Mouse (Mus musculus): ENCODE measurements around the gene Trappc6b. TPM values are rescaled to one million over a fixed set of nuclear protein-coding genes. Genes with fewer than 3 reads are reported as not detected.
"Not testable (repeated sequence)": the region's sequence is repeated elsewhere in the genome, so short reads cannot be mapped to it uniquely, and the experiment has no call there.

Trappc6b gene
- 10 to 100 TPM; 83.5 to 90.5 TPM for total RNA-seq (2021)
- polyA plus RNA-seq (2012; rRNA removed): 86.1 and 101 TPM in 2 replicates
- long read RNA-seq, transcript Trappc6b-201 (6 exons, 1,255 nt): major isoform, 44 of 51 reads
- long read RNA-seq, partial matches to known transcripts: 2 of 51 reads
- long read RNA-seq, other reads (novel, unspliced or antisense): 3 of 51 reads

GRCm38 (mm10) chr12:59060993-59061595 lies at the start of gene Trappc6b:
Gene Trappc6b (minus strand): TSS chr12:59061472.
- peak; percentile 86 for DNase-seq

GRCm38 (mm10) chr12:59107926-59108325 lies 46.7 kb upstream of the Trappc6b start:
- DNase-seq: no peak

- DNase-seq: no peak
These were observed 45.2 kb upstream of the Trappc6b start for GRCm38 (mm10) chr12:59106491-59106890.

- DNase-seq: no peak
These were observed 44.6 kb upstream of the Trappc6b start for GRCm38 (mm10) chr12:59105914-59106313.

GRCm38 (mm10) chr12:59104771-59105170 lies 43.5 kb upstream of the Trappc6b start:
- no peak for DNase-seq

- peak; percentile 9 for DNase-seq
These were observed 34.1 kb upstream of the Trappc6b start, which contains the start of gene Mia2 for GRCm38 (mm10) chr12:59095104-59096025. Gene Mia2 (plus strand): TSS chr12:59095799.

GRCm38 (mm10) chr12:59093543-59093942 lies 32.3 kb upstream of the Trappc6b start:
- no peak for DNase-seq

- DNase-seq: peak; percentile 11
These were observed 24.9 kb upstream of the Trappc6b start for GRCm38 (mm10) chr12:59086171-59086570.

GRCm38 (mm10) chr12:59084446-59084845 lies 23.2 kb upstream of the Trappc6b start:
- DNase-seq: no peak

- no peak for DNase-seq
These were observed 19.2 kb upstream of the Trappc6b start for GRCm38 (mm10) chr12:59080461-59080860.

GRCm38 (mm10) chr12:59077883-59078282 lies 16.6 kb upstream of the Trappc6b start:
- no peak for DNase-seq

GRCm38 (mm10) chr12:59076996-59077395 lies 15.7 kb upstream of the Trappc6b start:
- peak; percentile 20 for DNase-seq

GRCm38 (mm10) chr12:59074052-59074451 lies 12.8 kb upstream of the Trappc6b start:
- DNase-seq: no peak

- no peak for DNase-seq
These were observed 11.0 kb upstream of the Trappc6b start for GRCm38 (mm10) chr12:59072286-59072685.

GRCm38 (mm10) chr12:59068791-59069190 lies 7.5 kb upstream of the Trappc6b start:
- no peak for DNase-seq

GRCm38 (mm10) chr12:59067095-59067494 lies 5.8 kb upstream of the Trappc6b start:
- DNase-seq: no peak

GRCm38 (mm10) chr12:59066448-59067077 lies 5.3 kb upstream of the Trappc6b start, which contains the start of gene Pnn:
Gene Pnn (plus strand): TSS chr12:59066884.
- DNase-seq: peak; percentile 99

- DNase-seq: no peak
These were observed 4.5 kb upstream of the Trappc6b start for GRCm38 (mm10) chr12:59065776-59066175.

GRCm38 (mm10) chr12:59064837-59065236 lies 3.6 kb upstream of the Trappc6b start:
- DNase-seq: no peak

- no peak for DNase-seq
These were observed 950 bp downstream of the Trappc6b start for GRCm38 (mm10) chr12:59060322-59060721.

GRCm38 (mm10) chr12:59058242-59058641 lies 3.0 kb downstream of the Trappc6b start:
- DNase-seq: not testable (repeated sequence)

GRCm38 (mm10) chr12:59056222-59056621 lies 5.0 kb downstream of the Trappc6b start:
- no peak for DNase-seq

Data from adrenal gland, adult 2 months (tissue).